8 mouse cellular contexts compared by ENCODE assay signal in the genomic region with DNA sequence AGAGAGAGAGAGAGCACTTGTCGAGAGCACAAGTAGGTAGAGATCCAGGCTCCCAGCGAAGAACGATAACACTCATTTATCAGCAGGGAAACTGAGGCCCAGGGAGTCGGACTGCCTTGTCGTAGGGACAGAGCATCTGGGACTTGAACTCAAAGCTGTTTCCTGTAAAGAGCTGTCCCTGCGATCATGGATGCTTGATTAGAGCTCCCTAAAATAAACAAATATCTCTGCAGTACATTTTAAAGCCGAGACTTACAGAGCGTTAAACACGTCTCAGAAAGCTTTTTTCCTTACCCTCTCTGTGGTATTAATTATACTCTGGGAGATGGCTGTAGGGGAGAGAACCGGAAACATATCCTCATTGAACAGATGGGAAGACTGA. TPM values are rescaled to one million over a fixed set of nuclear protein-coding genes. Genes with fewer than 3 reads are reported as not detected.
A peak's percentile ranks its signal among the peaks of the same experiment; 100 is the strongest.
DNase-seq lines count a peak whose midpoint lies in the region; ATAC-seq and TF ChIP-seq lines count a peak whose summit lies in the region.

No protein-coding gene starts in this region.

- H3K4me1 ChIP-seq in hindbrain, embryonic 15.5 days (replicated peaks): peaks cover 49% of the 10 kb centered on the region
- no peaks in the 10 kb centered on the region; the same call in 1 of the 2 replicates for H3K4me1 ChIP-seq in midbrain, postnatal 0 days (ENCODE audit: insufficient read depth, low read length)

- ATAC-seq in hindbrain, embryonic 15.5 days (ENCODE audit: low FRiP score, low read depth): no peak
- ATAC-seq in midbrain, postnatal 0 days (ENCODE audit: low FRiP score): no peak

- 47% methylated on average over 10 of the region's 10 CpGs for whole genome bisulfite sequencing in hindbrain, embryonic 15.5 days
- 49% methylated on average over 10 of the region's 10 CpGs for WGBS in midbrain, postnatal 0 days

- peak overlapping the region; percentile 89 for H3K27ac ChIP-seq in layer of hippocampus, adult 2 months
- H3K27ac ChIP-seq in hindbrain, embryonic 15.5 days (replicated peaks): 0 out of 2 replicates have a peak overlapping the region, but pooled peaks have one; percentile 71
- no peak overlapping the region for H3K27ac ChIP-seq in midbrain, postnatal 0 days (ENCODE audit: low read depth, low read length)

- no peaks in the 10 kb centered on the region for H3K36me3 ChIP-seq in hindbrain, embryonic 15.5 days
- peaks cover 10% of the 10 kb centered on the region; the same call in 1 of the 2 replicates for H3K36me3 ChIP-seq in midbrain, postnatal 0 days (ENCODE audit: insufficient read depth, low read length)

- H3K4me3 ChIP-seq in layer of hippocampus, adult 2 months: peak overlapping the region; percentile 84
- H3K4me3 ChIP-seq in hindbrain, embryonic 15.5 days: peak overlapping the region; percentile 57
- H3K4me3 ChIP-seq in midbrain, postnatal 0 days (ENCODE audit: low read depth, low read length): peak overlapping the region; percentile 55

- H3K9me3 ChIP-seq in hindbrain, embryonic 15.5 days: no peaks in the 10 kb centered on the region
- no peaks in the 10 kb centered on the region for H3K9me3 ChIP-seq in midbrain, postnatal 0 days (ENCODE audit: low read length)

- no peaks in the 10 kb centered on the region for H3K27me3 ChIP-seq in hindbrain, embryonic 15.5 days
- H3K27me3 ChIP-seq in midbrain, postnatal 0 days (ENCODE audit: insufficient read depth, low read length): no peaks in the 10 kb centered on the region

- DNase-seq in layer of hippocampus, adult 2 months (ENCODE audit: low spot score in 2 of 2): no peak
- DNase-seq in layer of hippocampus, adult 11-12 months (ENCODE audit: low spot score): no peak
- DNase-seq in c-Kit-negative CD71-positive TER-119-positive erythroid progenitor cells, embryonic 14.5 days (ENCODE audit: low read depth, low spot score): peak; percentile 39
- no peak for DNase-seq in midbrain, postnatal 0 days (ENCODE audit: low spot score)
- no peak for DNase-seq in layer of hippocampus, adult 8-10 months (ENCODE audit: low spot score in 2 of 2)
- DNase-seq in cerebellum, adult 11 months: no peak
- DNase-seq in adrenal gland, postnatal 14 days: no peak

- TF ChIP-seq CTCF in layer of hippocampus, adult 2 months (conservative IDR thresholded peaks at IDR 0.05): no peak
- no peak for TF ChIP-seq CTCF in midbrain, postnatal 0 days (IDR thresholded peaks at IDR 0.05)

- peak overlapping the region; percentile 63 for H3K4me2 ChIP-seq in hindbrain, embryonic 15.5 days
- peak overlapping the region; percentile 83 for H3K4me2 ChIP-seq in midbrain, postnatal 0 days (ENCODE audit: low read depth, low read length, poor library complexity, severe bottlenecking)

- peak overlapping the region; percentile 70; the same call in 1 of the 2 replicates for H3K9ac ChIP-seq in hindbrain, embryonic 15.5 days
- H3K9ac ChIP-seq in midbrain, postnatal 0 days (replicated peaks; ENCODE audit: low read length, poor library complexity, severe bottlenecking): peak overlapping the region; percentile 73; the same call in 1 of the 2 replicates

RNA-seq across cellular contexts. Expression of gene Arhgef1, which starts 0.7 kb away (rescaled TPM):
- total RNA-seq in layer of hippocampus, adult 2 months (2021): 10 to 100 TPM; 88.3 to 100.0 TPM
- polyA plus RNA-seq in hindbrain, embryonic 15.5 days (2015; fragmentation: Nextera tagmentation; extraction: Ambion mirVana): 64.6 and 73.5 TPM in 2 replicates
- total RNA-seq in midbrain, postnatal 0 days (2014; rRNA removed): 19.1 and 27.5 TPM in 2 replicates
- polyA plus RNA-seq in midbrain, postnatal 0 days (2015; fragmentation: Nextera tagmentation; extraction: Ambion mirVana): 29.0 and 33.0 TPM in 2 replicates
- 100 to 1,000 TPM in 1 of 4 experiments, 10 to 100 TPM in 3; 94.8 to 111 (median 99.3) TPM for total RNA-seq in layer of hippocampus, adult 8-10 months (2022)
- 94.9 and 164 TPM in 2 replicates for total RNA-seq in adrenal gland, postnatal 14 days (2021)

RNA-seq across cellular contexts. Expression of gene Cd79a, which starts 6.3 kb away (rescaled TPM):
- total RNA-seq in layer of hippocampus, adult 2 months (2021): not detected
- 0.17 and 0.46 TPM in 2 replicates for polyA plus RNA-seq in hindbrain, embryonic 15.5 days (2015; fragmentation: Nextera tagmentation; extraction: Ambion mirVana)
- total RNA-seq in midbrain, postnatal 0 days (2014; rRNA removed): 0.27 and 0.42 TPM in 2 replicates
- 0.82 and 0.85 TPM in 2 replicates for polyA plus RNA-seq in midbrain, postnatal 0 days (2015; fragmentation: Nextera tagmentation; extraction: Ambion mirVana)
- under 1 TPM in 2 of 4 experiments, not detected in 2; 0.30 to 0.58 TPM for total RNA-seq in layer of hippocampus, adult 8-10 months (2022)
- total RNA-seq in adrenal gland, postnatal 14 days (2021): 6.0 and 35.0 TPM in 2 replicates

RNA-seq across cellular contexts. Expression of gene Rps19, which starts 19.3 kb away (rescaled TPM):
- total RNA-seq in layer of hippocampus, adult 2 months (2021): 100 to 1,000 TPM; 501 to 525 TPM
- 1,106 and 1,236 TPM in 2 replicates for polyA plus RNA-seq in hindbrain, embryonic 15.5 days (2015; fragmentation: Nextera tagmentation; extraction: Ambion mirVana)
- total RNA-seq in midbrain, postnatal 0 days (2014; rRNA removed): 364 and 448 TPM in 2 replicates
- polyA plus RNA-seq in midbrain, postnatal 0 days (2015; fragmentation: Nextera tagmentation; extraction: Ambion mirVana): 1,202 and 1,286 TPM in 2 replicates
- 100 to 1,000 TPM; 518 to 648 (median 579) TPM for total RNA-seq in layer of hippocampus, adult 8-10 months (2022)
- total RNA-seq in adrenal gland, postnatal 14 days (2021): 750 and 933 TPM in 2 replicates

RNA-seq across cellular contexts. Expression of gene Dmrtc2, which starts 33.6 kb away (rescaled TPM):
- not detected for total RNA-seq in layer of hippocampus, adult 2 months (2021)
- polyA plus RNA-seq in hindbrain, embryonic 15.5 days (2015; fragmentation: Nextera tagmentation; extraction: Ambion mirVana): 0.20 and 0.30 TPM in 2 replicates
- 0.11 TPM in 1 of 2 replicates, not detected in the other for total RNA-seq in midbrain, postnatal 0 days (2014; rRNA removed)
- 0.31 and 0.70 TPM in 2 replicates for polyA plus RNA-seq in midbrain, postnatal 0 days (2015; fragmentation: Nextera tagmentation; extraction: Ambion mirVana)
- not detected for total RNA-seq in layer of hippocampus, adult 8-10 months (2022)
- total RNA-seq in adrenal gland, postnatal 14 days (2021): not detected in 2 replicates

RNA-seq across cellular contexts. Expression of gene Lypd4, which starts 33.7 kb away (rescaled TPM):
- not detected for total RNA-seq in layer of hippocampus, adult 2 months (2021)
- not detected in 2 replicates for polyA plus RNA-seq in hindbrain, embryonic 15.5 days (2015; fragmentation: Nextera tagmentation; extraction: Ambion mirVana)
- total RNA-seq in midbrain, postnatal 0 days (2014; rRNA removed): 0.19 TPM in 1 of 2 replicates, not detected in the other
- 0.16 and 0.28 TPM in 2 replicates for polyA plus RNA-seq in midbrain, postnatal 0 days (2015; fragmentation: Nextera tagmentation; extraction: Ambion mirVana)
- not detected for total RNA-seq in layer of hippocampus, adult 8-10 months (2022)
- total RNA-seq in adrenal gland, postnatal 14 days (2021): not detected in 2 replicates
